Mouse (Mus musculus) thymus, postnatal 36 days (tissue): ENCODE data around the gene Vgll4.

Source experiments
- DNase-seq, 2 experiments: peaks; one replicate each; pipeline ENCODE4 v3.0.0; 2022; ENCODE audit warnings: mixed read lengths in 2 of 2

The Vgll4 gene

DNA sequence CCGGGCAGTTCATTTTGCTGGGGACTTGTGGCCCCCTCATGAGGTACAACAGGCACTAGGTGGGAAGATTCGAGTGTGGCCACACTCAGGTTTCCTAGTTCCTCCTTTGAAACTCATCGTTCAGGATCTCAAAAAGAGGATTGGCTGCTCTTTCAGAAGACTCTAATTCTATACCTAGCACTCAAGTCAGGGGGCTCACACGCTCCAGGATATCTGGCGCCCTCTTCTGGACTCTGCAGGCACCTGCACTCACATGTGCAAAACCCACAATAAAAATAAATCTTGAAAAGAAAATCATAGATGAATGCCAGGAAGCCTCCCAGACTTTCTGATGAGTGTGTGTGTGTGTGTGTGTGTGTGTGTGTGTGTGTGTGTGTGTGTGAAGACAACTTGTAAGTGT, 1.1 kb upstream of the Vgll4 start:
- DNase-seq: no peak

DNA sequence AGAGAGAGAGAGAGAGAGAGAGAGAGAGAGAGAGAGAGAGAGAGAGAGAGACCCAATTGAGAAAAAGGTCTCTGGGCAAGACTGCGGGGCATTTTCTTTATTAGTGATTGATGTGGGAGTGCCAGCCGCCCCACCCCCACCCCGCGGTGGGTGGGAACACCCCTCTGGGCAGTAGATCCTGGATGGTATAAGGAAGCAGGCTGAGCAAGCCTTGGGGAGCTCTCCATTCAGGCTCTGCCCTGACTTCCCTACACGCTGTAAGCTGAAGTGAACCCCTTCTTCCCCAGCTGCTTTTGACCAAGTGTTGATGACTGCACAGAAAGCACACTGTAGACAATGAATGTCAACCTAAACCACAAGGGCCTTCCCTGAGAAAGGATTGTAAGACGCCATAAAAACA, 592 bp upstream of the Vgll4 start:
- no peak for DNase-seq

DNA sequence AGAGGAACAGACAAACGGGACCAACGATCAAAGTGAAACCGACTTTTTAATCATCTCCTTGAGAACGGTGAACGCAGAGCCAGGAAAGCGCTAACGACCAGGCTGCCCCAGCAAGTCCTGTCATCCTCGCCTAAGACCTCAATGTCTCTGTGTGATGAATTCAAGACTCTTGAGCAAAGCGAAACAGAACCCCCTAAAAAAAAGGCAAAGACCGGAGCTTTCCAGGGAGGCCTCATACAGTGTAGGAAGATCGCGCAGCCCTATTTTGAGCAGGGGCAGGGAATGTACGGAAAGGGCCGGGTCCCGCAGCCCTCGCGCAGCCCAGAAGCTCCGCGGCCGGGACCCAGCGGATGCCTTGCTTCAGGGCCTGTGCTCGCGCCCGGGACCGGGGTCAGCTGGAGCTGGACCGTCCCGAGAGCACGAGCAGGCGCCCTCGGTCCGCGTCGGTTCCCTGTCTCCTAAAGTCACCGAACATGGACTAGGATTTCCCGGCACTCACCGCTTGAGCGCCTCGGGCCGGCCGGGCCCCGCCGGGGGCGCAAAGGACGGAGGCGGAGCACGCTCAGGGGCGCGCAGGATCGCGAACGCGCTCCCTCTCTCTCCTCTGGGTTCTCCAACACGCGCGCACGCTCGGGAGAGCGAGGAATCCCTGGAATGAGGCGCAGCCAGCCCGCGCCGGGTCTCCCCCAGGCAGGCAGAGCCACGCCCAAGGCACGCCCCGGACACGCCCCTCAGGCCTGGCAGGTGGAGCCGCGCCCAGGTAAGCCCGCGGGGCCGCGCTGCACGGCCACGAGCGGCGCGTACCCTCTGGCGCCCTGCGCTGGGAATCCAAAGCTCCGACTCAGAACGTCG, 1.2 kb downstream of the Vgll4 start:
- DNase-seq: peak; percentile 37 to 47

DNA sequence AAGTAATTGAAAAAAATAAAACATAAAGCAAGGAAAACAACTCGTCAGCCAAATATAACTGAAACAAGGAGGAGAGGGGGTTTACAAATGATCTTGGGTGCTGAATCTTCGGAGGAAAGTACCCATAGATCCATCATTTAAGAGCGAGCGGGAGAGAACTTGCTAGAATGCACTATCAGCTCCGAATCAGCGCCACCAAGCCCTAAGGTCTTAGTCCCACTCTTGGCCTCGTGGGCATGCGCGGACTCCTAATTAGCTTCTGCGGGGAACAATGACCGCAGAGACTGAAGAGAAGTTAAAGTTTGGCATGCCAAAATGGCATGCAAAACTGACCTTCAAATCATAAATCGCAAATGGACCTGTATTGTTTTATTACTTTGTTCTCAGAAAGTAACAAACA, 2.2 kb downstream of the Vgll4 start:
- no peak for DNase-seq

DNA sequence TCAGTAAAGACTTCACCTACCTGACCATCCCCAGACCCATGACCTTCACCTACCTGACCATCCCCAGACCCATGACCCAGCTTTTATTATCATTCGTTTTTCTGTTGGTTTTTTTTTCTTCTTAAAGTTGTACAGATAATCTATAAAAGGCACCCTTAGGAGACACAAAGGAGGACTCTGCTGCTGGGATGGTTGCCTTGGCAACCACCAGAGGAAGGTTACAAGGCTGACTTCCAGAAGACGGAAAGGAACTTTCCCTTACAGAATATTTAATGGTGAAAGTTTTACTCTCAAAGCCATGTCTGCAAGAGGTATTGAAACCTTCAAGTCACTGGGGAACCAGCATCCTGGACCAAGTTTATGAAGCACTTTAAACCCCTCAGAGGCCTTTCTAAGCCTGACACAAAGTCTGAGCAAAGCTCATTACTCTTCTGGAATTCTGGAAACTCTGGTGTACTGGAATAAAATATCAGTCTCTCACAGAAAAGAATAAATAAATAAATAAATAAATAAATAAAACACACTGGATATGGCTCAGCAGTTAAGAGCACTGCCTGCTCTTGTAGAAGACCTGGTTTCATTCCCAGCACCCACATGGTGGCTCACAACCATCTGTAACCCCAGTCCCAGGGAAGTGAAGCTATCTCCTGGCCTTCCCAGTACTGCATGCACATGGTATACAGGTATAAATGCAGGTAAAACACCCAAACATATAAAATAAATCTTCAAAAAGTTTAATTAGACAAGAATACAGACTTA, 3.2 kb downstream of the Vgll4 start:
- DNase-seq: no peak

DNA sequence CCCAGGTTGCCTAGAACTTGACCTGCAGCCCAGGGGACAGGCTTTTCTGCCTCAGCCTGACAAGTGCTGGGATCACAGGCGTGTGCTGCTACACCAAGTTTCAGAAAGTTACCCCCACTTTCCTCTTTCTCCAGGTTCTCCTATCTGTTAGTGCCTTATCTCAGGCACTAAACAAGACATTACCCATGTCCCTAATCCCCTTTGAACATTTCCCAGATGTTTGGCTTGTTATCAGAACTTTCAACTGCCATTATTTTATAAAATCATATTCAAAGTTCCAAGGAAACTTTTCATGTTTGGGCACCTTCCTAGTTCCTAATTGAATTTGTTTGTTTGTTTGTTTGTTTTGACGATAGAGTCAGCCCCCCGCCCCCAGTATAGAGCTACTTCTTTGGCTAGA, 4.0 kb downstream of the Vgll4 start:
- DNase-seq: no peak

DNA sequence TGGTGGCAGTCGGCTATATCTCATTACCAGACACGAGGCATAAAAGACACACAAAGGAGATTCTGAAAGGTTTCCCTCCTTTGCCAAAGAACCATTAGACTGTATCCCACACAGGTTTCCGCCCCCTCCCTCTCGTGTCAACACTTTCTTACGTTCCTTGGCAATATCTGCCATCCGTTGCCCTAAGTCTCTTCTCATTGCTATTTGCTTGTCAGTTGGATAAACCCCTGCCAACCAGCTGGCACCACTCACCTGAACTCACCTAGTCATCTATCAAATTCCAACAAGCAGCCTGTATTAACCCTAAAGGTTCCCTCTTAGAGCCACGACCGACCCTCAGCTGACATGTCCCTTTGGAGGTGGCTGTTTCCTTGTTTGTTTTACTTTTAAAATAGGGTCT, 4.4 kb downstream of the Vgll4 start:
- DNase-seq: no peak

DNA sequence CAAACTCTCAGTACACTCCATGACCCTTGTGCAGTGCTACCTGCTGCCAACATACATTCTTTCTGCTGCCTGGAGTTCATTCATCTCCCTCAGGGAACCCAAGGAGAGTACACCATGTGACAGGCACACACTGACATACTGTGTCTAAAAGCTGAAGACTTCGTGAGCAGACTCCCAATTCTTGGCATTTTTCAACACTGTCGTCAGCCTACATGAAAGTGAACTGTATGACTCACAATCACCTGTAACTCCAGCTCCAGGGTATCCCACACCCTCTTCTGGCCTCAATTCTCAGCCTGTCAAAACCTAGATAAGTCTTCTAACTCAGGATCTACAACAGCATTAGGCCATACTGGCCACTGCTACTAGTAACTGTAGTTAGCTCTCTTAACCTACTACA, 5.6 kb downstream of the Vgll4 start:
- DNase-seq: no peak

DNA sequence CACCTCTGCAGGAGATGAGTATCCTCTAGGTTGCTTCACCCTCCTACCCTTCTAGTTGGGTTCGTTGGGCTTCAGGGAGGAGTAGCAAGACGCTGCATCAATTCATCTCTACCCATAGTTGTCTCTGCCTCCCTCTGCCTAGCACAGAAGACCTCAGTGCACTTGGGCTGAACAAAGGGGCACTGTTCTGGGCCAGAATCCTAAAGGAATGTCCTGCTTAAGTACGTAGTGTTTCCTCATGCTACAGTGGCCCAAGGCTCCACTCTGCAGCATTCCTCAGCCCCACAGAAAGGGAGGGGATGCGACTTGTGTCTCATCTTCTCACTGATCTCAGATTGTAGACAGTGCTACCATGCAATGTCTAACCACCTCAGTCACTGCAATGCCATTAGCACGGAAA, 6.2 kb downstream of the Vgll4 start:
- no peak for DNase-seq

DNA sequence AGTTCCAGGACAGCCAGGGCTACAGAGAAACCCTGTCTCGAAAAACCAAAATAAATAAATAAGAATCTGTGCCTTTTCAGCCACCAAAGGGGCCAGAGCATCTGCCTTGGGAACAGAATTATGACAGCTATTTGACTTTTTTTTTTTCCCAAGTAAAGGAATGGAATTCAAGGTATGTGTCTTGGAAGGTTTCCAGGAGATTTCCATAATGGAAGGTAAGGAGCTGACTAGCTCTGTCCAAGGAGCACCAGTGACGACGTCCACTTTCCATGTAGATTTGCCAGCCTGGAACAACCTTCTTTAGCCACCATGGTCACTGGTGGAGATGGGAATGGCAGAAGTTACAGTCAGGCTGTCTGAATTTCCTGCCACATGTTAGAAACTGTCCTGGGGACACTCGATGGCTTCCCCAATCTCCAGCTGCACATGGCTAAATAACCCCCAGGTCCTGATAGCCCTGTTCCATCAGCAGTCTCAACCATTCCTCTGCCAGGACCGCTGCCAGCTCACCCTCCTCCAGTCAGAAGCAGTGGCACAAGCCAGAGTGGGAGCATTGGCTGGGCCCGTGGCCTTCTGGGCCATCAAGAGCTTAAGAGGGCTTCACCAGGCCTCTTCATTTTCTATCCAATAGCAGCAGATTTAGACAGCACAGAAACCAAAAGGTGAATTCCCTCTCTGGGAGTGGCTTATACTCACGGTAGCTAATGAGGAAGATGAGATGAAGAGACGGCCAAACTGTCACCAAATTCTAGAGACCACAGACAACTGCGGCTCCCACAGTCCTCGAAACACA, 8.3 kb downstream of the Vgll4 start:
- DNase-seq: no peak

DNA sequence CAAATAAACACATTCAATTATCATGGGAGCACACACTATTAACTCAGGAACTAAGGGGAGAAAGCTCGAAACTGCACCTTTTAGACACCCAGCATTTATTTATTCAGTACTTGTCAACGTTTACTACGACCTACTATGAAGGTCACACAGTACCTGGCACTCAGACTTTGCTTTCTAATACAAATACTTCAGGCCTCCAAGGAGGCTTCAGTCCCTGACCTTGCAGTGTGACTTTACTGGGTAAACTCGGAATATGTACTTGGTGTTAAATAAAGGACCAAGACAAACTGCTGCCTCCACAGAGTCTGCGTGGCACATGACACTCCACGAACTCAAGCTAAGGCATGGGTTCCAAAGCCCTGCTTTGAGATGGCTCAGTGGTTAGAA, 10.8 kb downstream of the Vgll4 start:
- DNase-seq: no peak

DNA sequence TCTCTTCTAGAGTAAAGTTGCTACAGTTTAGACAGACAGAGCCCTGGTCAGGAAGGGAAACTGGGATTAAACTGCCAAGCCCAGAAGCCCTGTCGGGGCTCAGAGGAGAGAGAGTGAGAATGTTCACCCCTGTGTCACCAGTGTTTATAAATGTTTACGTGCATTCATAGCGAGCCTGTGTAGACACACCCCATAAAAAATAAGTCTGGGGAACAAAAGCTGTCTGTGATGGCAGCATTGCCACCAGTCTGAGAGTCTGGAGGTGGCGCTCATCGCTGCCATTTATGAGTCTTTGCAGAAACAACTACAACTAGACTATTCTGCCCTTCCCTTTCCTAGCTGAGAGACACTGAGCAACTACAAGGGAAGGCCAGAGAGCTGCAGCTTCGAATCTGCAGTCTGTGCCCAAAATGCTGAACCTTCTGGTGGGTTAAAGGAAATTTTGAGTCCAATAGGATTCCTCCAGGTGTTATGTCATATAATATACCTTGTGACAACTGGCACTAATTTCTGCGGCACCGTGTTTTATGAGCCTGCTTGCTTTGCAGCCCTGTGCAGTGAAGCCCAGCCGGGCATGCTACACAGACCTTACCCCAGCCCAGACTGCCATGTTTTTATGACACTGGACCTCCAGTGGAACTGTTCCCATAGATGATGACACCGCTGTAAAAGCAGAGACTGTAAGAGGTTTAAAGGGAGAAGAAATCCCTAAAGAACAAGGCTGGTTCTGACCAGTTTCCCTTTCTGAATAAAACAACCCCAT, 11.4 kb downstream of the Vgll4 start:
- no peak for DNase-seq

DNA sequence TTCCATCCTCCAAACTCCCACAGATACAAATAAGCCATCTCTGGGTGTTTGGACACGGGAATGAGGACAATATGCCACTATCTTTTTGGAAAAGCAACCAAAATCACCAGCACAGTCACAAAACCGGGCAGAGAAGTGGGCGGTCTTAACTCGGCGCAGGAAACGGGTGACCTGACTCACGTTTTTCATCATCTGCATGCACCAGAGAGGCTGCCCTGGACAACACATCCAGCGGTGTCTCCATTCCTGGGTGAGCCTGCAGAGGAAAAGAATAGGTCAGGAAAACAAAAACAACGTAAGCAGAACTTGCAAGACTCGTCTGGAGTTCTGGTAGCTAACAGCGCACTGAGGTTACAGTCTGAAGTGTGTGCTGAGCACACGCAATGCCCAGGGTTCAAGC, 12.0 kb downstream of the Vgll4 start:
- DNase-seq: no peak

DNA sequence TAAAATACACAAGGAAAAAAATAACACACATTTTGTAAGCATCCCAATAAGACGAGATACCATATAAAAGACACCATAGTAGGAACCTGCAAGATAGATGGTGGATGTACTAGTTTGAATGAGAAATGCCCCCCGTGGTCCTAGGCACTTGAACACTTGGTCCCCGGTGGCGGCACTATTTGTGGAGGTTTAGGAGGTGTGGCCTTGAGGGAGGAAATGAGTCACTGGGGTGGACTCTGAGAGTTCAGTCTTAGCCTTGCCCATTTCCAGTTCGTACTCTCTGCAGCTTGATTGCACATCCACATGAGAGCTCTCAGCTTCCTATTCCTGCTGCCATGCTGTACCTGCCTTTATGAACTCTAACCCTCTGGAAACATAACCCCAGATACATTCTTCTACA, 15.3 kb downstream of the Vgll4 start:
- no peak for DNase-seq

DNA sequence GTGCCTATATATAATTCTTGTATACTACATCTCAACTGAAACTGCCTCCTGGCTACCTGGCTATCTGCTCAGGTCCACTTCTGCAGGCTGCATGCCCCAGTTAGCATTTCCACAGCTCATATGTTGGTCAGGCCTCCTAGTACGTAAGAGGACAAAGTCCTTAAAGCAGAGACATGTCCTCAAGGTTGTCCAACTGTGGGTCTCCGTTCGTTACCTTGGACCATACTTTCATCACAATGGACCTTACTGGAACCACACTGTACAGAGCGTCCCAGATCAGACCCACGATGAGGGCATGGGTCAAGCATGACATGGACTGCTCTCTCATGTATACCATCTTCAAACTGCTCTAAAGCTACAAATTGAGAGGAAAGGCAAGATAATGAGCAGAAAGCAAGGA, 16.2 kb downstream of the Vgll4 start:
- DNase-seq: no peak

DNA sequence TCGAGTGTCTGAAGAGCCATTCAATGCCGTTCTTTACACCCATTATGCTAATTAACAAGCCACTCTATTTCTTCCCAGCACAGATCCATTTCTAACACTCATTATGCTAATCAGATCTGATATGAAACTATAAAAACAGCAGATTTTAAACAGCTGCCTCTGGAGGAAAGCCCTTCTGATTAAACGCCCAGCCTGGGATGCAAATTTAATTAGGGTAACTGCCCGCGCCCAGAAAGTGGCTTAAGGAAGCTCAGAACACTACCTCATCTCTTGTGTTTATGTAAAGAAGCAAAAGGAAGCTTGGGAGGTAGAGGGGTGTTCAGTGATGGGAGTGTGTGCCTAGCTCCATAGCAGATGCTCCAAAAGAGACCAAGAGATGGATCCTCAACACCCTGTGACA, 17.4 kb downstream of the Vgll4 start:
- DNase-seq: no peak

DNA sequence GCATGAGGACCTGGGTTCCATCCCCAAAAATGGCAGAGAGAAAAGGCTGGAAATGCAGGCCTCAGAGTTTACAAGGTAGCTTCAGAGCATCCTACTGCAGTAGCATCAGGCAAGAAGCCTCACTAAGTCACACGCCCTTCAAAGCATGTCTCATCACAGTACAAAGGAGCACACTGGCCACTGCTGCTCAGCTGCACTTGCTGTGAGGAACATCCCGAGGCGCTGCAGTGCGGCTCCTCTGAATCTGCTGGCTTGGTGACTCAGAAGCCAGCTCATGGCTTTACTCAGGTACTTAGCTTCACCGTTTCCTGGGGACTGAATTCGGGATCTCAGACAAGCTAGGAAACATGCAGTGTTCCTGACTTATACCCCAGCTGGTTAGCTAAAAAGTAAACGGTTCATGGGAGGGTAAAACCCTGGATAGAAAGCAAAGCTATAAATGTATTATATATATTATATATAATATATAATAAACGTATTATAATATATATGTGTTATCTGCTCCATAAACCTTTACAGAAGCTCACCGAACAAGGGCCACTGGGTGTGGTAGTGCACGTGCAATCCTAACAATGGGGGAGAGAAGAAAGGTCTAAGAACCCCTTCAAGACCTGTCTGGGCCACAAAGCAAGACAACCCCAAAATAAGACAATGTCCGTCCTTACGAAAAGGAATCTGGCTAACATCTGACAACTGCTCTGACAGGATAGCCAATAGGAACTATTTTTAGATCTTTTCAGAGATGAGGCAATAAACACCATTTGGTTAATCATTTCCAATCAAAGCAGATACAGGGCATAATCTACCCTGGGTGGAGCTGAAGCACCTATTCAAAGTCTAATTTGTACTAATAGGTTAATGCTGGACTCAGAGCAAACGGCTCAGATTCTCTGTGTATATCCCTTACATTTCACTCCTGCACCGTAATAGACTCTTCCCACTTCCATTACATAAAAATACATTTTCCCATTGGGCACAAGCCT, 25.0 kb downstream of the Vgll4 start:
- DNase-seq: no peak

DNA sequence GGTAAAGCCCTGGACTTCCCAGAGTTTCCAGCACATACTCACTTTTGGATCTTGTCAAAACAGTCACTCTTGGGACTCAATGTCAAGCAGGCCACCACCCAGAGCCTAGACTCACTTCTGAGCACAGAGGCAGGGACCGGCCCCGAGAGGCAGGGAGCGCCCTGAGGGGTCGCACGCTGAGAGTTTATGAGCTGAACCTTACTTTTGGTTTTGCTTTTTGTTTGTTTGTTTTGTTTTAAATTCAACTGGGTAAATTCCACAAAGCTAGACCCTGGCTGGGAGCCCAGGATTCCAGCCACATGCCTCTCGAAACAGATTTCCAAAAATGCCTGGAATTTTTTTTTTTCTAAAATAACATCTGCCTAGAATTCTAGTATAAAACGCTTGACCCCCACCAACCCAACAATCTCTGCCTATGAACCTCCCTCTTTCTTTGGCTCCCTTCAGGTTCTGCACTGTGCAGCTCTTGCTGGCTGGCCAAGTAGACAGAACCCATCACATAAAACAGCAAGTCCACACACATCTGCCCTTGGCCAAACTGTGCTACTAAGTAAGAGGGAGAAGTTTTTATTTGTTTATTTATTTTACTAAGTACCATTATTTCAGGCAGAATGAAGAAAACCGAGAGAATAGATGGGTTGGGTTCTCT, 28.5 kb downstream of the Vgll4 start:
- no peak for DNase-seq

DNA sequence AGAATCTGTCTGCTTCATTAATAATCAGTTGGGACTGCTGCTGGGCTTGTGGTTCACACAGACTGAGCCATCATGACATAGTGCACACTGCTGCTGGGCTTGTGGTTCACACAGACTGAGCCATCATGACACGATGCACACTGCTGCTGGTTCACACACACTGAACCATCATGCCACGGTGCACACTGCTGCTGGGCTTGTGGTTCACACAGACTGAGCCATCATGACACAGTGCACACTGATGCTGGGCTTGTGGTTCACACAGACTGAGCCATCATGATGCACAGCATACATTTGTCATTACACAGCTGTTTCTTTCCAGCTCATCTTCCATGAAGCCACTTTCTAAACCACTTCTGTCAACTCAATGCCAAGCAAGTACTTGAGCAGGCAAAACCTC, 30.1 kb downstream of the Vgll4 start:
- no peak for DNase-seq

DNA sequence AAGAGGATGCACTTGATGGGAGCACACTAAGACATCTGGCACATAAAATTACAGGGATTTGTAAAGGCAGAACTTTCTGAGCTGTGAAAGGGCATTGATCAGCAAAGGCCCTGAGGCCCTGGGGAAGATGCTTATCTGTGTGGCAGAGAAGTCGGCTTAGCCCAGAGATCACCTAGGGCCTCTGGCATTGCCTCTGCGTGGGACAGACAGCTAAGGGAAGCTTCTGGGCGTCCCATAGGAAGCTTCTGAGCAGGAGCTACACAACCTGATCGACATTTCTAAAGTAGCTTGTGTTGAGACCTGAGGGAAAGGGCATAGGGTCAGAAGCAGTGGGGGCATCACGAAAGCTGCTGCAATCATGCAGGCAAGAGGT, 32.9 kb downstream of the Vgll4 start:
- DNase-seq: no peak

DNA sequence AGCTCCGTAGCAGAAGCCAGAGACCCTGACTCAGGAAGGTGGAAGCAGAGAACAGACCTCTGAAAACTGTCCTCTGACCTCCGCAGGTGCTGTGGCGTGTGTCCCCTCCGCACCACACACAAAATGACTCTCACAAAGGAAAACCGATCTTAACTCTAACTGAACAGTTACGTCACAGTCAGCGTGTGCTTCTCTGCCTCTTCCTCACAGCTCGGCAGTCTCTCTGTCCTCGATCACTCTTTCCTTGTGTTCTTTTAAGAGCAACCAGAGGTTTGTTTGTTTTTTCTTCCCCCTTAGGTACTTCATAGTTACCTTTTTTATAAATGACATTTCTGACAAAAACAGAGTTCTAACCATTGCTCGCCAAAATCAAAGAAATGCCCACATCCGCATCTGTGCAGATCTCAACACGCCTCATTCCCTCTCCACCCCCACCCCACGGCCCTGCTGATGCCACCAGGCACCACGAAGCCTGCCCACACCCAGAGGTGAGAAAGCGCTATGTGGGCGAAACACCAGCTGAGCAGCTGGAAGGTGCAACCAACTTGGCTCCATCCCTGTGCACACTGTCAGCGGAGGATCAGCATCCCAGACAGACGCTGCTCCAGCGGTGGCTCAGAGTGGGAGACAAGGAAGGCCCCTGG, 33.4 kb downstream of the Vgll4 start:
- DNase-seq: no peak
